Mouse (Mus musculus) CD8-positive naive resting alpha-beta T cell, adult 2 months (primary cell): ENCODE measurements around the gene Ccpg1.

Source experiments
- DNase-seq, 2 experiments: peaks; one replicate each; pipeline ENCODE4 v3.0.0; 2022; ENCODE audit warnings: low read depth in 2 of 2, low spot score in 2 of 2

The Ccpg1 gene

DNA sequence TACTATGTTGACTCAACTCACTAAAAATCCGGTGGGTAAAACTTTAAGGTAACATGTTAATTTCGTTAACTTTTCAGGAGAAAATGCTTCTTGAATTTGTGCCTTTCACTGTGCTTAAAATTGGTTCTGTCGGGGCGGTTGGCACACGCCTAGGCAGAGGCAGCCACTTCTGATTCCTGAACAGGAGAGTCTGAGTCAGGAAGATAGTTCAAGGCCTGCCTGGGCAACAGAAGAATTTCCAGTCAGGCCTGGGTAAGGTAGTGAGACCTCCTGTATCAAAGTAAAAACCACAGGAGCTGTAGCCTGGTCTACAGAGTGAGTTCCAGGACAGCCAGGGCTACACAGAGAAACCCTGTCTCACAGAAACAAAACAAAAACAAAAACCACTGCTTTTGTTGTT, 7.3 kb downstream of the Ccpg1 start:
- no peak for DNase-seq

DNA sequence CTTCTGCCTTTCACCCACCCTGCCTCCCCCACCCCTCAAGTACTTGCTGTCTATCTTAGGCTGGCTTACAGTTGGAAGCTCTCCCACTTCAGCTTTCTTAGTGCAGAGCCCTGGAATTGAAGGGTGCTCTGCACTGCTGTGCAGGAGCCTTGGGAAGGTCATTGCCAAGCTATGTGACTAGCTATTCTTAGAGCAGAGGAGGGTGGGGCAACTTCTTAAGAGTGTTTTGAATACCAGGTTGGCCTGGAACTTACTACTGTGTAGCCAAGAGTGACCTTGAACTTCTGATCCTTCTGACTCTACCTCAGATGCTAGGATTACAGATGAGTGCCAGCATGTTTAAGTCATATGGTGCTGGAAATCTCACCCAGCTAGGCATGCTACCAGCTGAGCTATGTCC, 10.9 kb downstream of the Ccpg1 start:
- DNase-seq: no peak

DNA sequence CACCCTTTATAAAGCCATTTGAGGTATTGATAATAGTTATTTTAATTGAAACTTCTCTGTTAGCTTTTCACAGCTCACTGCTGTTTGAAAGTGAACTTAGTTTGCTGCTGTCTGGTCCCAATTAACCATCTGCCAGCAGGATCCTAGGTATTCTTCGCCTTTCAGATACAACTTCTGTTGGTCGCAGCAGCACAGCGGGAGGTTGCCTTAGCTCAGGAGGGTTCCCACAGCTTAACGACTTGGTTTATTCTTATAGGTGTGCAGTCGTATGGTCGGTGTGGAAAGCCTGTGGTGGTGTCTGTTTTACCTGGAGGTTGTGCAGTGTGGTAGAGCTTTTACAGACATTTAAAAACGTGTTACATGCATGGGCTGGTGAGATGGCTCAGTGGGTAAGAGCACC, 11.6 kb downstream of the Ccpg1 start:
- DNase-seq: no peak

DNA sequence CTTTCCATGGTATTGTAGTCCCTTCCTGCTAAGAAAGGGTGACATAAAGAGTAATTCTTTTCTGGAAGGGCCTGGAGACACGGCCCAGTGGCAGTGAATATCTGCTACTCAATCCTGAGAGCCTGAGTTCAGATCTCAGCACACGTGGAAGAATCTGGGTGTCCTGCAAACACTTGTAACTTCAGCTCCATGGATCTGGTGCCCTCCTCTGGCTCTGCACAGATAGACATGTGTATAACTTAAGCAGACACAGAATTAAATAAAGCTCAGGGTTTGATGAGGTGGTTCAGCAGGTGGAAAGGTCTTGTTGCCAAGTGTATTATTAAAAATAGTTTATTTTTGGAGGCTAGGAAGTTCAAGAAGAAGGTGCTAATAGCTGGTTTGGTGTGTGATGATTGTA, 15.3 kb downstream of the Ccpg1 start:
- DNase-seq: no peak

DNA sequence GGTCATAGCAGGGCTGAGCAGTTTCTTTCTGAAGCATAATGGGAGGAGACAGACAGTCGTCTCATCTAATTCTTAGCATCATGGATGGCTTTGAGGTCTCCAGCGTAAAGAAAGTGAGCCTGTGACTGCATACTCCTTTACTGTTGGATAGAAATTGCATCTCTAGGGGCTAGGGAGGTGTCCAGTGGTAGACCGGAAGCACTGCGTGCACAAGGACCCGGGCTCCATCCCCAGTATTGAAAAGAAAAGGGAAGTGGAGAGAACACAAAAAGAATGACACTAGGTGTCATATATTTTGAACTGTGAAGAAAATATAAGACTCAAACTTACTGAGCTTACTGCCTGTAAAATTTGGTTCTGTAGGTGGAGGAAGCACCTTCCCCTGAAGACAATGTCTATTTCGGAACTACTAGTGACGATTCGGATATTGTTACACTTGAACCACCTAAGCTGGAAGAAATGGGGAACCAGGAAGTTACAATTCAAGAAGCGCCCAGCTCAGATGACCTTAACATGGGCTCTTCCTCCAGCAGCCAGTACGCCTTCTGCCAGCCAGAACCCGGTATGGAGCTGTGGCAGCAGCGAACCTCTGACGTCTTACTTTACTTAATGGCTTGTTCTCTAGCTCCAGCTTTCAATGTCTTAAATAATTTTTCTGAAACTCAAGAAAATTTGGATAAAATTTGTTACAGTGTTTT, 16.2 kb downstream of the Ccpg1 start:
- DNase-seq: no peak

DNA sequence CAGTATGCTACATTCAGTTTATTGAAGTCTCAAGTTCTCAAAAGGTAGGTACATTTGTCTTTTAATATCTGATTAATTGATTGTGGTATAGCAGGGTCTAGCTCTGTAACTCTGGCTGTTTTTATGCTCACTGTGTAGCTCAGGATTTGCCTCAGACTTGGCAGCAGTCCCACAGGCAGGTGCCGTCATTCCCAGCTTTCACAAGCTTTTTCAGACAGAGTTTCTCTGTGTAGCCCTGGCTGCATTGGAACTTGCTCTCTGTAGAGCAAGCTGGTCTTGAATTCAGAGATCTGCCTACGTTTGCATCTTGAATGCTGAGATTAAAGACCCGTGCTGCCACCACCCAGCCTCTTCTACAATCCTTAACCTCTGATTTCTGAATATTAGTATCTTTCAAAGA, 16.9 kb downstream of the Ccpg1 start:
- DNase-seq: no peak

DNA sequence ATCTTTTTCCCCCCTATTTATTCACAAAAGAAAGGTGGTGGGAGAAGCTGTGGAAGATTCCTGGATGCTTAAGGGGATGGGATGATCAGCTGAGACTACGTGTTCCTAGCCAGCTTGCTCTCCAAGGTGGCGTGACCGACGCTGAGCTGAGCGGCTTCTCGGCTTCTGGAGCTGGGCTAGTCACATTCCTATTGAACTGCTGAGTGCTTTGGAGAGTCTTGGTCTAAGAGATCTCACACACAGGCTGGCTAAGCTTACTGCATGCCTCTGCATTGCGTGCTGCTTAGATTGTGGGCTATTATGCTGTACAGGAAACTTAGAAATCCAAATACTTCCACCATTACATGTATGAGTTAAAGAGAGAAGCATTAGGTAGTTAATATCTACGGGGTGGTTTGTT, 18.8 kb downstream of the Ccpg1 start:
- no peak for DNase-seq

DNA sequence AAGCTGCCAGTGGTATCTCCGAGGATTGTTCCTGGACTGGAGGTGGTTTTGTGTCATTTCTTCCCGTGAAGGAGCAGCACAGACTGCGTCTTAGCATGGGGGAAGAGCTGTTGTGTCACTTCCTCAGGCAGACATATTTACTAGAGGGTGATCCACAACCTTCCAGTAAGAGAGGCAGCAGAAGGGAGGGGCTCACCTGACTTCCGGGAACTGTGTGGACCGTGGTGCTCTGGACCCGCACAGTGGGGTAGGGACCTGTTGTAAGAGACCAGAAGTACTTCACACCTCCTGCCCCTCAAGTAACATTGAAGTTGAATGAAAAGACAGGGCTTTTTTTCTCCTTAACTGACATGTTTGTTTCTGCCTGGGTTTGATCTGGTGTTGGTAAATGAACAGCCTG, 19.9 kb downstream of the Ccpg1 start:
- DNase-seq: no peak

DNA sequence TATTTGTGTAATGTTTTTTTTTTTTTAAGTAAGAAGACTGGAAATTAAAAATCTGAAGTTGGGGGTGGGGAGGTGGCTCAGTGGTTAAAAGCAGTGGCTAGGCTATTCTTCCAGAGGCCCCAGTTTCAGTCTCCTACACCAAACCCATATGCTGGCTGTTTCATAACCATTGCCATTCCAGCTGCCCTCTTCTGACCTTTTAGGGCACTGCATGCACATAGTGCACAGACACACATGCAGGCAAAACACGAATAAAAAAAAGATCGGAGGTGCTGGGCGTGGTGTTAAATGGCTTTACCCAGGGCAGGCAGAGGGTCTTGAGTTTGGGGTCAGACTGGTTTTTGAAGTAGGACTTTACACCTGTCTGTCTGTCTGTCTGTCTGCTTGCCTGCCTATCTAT, 20.9 kb downstream of the Ccpg1 start:
- DNase-seq: peak in 1 of 2 experiments; percentile 6

DNA sequence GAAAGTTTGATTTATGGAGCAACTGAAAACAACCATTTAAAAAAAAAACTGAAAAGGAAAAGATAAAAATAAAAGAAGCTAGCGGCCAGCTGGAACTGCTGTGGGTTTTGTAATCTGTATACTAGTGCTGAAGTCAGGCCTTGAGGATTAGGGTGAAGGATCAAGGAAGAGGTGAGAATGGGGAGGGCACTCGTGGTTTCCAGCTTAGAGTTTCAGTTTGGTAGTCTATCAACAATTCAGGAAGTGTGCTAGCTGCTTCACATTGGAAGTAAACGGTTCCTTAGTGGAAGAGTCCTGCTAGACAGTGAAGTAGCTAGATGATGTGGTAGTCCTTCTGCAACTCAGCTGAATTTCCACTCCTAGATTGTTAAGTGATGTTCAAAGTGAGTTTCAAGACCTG, 23.2 kb downstream of the Ccpg1 start:
- no peak for DNase-seq

DNA sequence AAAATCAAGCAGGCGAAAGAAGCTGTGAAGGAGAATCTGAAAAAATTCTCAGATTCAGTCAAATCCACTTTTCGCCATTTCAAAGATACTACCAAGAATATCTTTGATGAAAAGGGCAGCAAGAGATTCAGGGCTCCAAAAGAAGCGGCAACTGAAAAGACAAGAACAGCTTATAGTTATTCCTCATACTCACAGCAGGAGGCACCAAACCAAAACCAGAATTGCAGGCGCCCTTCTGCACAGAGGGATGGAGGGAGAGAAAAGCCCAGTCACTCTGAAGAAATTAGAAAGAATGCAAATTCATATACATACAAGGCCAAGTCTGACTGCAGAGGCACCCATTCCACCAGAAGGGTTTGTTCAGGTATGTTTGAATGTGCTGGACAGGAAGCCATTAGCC, 27.4 kb downstream of the Ccpg1 start:
- no peak for DNase-seq

DNA sequence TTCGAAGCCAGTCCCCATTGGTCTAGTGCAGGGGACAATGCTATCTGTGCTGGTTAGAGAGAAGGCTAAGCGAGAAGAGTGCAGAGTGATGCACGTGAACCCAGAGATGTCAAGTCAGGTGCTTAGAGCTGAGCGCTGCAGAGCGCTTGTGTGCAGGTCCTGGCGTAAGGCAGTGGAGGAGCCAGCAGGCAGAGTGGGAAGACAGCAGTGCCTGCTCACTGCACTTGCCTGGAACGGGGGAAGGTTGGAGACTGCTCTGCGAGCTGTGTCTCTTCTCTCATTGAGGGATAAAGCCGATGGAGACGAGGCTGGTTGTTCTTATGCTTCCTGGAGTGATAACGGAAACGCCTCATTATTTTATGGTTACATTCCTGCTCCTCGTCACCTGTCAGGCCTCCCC, 29.5 kb downstream of the Ccpg1 start:
- no peak for DNase-seq

DNA sequence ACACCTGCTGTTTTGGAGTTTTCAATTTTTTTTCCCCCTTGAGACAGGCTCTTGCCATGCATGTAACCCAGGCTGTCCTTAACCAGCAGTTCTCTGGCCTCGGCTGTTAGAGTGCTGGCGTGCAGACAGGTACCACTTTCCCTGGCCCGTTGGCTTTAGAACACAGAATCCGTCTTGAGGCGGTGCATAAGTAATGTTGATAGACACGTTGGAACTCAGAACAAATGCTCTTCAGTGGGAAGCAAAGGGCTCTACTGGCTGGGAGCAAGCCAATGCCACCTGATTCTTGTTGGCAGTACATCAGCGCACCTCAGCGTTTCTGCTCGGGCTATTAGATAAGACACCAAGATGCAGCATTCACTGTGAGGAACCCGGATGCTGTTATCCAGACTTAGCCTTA, 34.6 kb downstream of the Ccpg1 start:
- no peak for DNase-seq

DNA sequence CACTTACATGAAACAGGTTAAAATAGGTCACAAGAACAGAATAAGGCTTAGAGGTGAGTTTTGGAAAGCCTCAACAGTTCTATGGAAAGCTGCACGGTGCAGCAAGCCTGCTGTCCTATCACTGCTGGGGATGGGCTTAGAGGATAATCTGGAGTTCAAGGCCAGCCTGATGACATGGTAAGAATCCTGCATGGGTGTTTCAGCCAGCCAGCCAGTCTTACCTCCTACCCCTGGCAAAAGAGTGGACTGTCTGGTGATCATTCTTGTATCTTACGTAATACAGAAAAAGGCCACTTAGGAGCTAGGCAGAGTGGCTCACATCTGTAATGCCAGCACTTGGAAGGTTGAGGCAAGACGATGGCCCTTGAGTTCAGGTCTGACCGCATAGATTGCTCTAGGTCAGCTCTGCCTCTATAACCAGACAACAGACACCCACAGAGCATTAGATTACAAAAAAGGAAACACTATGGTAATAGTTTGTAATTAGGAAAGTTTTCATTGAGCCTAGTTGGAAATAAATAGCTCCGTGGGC, 35.4 kb downstream of the Ccpg1 start:
- no peak for DNase-seq

DNA sequence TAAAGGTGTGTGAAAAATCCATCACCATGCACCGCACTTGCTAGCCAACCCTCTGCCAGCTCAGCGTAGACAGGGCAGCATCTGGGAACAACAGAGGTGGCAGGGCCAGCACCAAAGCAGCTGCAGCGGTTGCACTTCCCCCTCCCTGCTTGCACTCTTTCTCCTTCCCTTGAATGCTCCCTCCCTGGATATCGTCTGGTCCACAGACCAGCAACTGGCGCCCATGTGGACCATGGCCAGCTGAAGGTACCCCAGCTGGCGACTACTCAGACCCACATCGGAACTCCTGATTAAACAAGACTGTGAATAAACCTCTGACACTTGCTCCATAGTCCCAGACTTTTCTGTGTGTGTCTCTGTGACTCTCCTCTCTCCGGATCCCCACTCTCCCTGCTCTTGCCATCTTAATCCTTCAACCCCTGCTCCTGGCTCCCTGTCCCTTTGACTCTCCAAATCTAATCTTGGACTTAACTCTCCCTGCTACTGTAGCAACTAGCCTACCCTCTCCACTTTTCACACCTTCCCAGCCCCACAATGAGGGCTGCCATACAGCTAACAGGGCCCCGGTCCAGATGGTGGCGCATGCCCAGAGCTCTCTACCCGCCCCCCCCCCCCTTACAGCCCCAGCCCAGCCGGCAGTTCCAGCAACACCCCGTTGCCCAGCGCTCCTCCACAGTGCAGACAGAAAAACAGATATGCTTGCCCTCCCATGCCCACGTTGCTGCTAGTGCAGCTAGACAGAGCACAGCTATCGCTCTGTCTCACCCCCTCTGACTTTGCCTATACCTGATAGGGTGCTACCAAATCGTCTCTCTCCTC, 40.8 kb downstream of the Ccpg1 start:
- DNase-seq: no peak

DNA sequence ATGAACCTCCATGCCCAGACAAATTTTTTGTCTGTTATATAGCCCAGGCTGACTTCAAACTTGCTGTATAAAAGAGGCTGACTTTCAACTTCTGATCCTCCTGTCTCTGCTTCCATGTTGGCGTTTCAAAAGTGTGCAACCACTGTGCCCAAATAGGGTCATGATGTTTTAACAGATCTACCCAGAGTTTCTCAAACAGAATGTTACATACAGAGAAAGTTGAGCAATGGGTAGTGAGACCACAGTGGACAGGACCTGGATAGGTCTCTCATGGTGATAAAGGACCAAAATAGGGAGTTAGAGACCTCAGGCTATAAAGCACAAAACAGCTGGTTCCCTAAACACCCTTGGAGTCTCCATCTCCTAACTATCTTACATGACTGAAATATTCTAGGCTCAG, 45.2 kb downstream of the Ccpg1 start:
- no peak for DNase-seq

DNA sequence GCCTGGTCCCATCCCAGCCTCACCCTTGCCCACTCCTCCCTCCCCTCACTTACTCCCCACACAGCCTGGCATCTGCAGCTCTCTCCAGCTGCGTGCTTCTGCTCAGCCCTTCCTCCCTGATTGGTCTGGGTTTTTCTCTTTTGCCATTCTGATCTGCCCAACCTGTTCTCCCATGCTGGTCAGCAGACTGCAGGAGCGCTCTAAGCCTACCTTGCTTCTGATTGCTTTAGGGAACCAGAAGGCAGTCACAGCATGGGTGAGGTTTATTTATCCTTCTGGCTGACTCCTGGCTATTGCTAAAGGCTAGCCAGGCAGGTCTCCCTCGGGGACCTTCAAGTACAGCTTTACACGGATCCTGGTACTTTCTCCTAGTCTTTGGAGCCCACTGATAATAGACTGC, 46.2 kb downstream of the Ccpg1 start:
- DNase-seq: no peak

DNA sequence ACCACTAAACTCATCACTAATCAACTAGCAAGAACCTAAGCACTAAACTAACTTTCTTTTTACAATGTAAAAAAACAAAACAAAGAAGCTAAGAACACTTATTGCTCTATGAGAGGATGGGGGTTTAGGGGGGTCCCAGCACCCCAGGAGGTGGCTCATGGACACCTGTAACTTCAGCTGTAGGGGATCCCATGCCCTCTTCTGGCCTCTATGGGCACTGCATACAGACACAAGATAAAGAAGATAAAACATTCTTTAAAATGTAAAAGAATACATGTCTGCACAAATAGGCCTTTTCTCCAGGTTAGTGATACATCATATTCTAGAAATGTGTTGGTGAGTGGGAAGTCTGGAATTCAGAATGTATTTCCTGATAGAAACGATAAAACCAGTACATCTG, 48.2 kb downstream of the Ccpg1 start:
- no peak for DNase-seq

DNA sequence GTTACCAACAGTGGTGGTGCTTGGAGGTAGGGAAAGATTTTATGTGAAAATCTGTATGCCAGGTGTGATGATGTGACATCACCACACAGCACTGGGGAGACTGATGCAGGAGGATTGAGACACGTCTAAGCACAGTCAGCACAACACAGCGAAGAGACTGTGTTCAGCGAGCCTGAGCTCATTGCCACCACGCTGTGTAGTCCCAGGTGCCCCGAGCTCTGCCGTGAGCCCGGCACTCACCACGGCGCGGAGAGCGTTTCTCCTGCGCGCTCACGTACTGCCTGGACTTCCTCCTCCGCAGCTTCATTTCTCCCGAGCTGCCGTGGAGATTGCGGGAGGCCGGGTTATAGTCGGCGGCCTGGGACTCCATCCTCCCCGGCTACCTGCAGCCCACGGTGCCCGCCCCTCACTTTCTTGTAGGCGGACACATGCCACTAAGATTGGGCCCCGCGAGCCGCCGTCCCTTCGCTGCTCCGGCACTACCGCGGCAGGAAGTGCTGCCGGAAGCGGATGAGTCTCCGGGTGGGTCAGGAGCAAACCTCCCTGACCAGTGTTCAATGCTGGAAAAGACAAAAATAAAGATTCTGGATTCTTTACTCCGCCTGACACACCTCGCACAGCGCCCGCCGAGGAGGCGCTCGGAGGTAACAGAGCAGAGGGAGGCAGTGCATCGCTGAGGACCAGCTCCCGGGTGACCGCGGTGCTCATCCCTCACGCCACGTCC, 54.2 kb downstream of the Ccpg1 start:
- peak; percentile 82 to 85 for DNase-seq

DNA sequence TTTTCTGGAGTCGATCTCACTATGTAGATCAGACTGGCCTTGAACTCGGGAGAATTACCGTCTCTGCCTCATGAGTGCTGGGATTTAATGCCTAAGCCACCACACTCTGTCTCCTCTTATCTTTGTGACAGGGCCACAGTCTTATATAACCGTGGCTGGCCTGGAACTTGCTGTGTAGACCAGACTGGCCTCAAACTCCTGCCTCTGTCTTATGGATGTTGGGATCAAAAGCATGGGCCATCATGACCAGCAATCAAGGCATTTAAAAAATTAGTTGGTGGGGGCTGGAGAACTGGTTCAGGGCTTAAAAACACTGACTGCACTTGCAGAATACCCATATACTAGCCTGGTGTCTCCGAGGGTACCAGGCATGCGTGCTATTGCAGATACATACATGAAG, 54.9 kb downstream of the Ccpg1 start, which contains the start of gene Pigb:
TSS of gene Pigb (minus strand) at position 299 of the 400 bp plus-strand sequence.
- no peak for DNase-seq

DNA sequence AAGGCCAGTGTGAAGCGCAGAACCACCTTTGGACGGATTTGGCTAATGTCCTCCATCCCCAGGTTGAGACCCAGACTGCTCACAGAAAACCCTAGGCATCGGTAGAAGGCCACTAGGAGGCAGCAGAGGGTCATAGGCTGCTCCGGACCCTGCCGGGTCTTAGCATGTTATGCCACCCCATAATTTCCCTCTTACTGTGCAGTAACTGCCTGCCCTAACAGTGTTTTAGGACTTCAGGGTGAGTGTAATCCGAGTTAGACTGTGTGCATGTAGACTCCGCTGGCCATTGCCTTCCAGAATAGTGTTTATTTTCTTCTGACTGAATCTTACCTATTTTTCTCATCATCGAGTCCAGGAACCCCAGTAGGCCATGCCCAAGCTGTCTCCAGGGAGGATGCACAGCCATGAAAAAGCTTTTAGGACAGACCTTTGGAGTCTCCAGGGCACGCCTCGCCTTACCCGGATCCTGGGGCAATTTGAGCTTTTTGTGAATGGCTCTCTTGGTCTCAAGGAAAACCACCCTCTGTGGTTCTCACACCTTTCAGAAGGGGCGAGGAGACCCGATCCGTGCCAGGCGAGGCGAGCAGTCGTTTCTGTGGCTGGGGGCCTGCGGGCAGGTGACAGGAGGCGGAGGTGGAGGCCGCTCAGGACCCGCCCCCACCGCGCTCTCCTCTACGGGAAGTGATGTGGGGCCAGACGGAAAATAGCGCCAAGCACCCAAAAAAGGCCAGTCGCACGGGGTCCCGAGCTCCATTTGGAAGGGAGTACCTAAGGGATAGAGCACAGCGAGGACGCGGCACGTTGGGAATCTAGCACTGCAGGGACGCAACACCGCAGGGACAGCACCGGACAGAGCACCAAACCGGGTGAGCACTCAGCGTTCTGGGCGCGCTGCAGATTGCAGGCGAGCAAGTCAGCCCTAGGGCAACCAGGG, 59.2 kb downstream of the Ccpg1 start, which contains the start of gene Rab27a:
TSS of gene Rab27a (plus strand) at position 709 of the 934 bp plus-strand sequence.
- peak; percentile 84 to 89 for DNase-seq
